Mouse (Mus musculus) erythroblast, embryonic 14.5 days (primary cell): Measurements from ENCODE around the gene Ramp3.

ENCODE experiments used
- GATA1 ChIP-seq: IDR thresholded peaks from 2 replicates; pipeline ENCODE4 v1.6.1; 2012; ENCODE audit warnings: low read length, inconsistent platforms, mixed read lengths
- TAL1 ChIP-seq: IDR thresholded peaks from 3 replicates; pipeline ENCODE4 v1.6.1; 2012; ENCODE audit warnings: low read length, inconsistent platforms, mixed read lengths

- TF ChIP-seq GATA1, result no peak
- no peak for TF ChIP-seq TAL1
These were observed 22.2 kb upstream of the Ramp3 start for GRCm38 (mm10) chr11:6636150-6636549.
